Mouse (Mus musculus) spleen, postnatal 10 days (tissue): Measurements from ENCODE around the gene Tomm40l.
"Not testable (repeated sequence)": the region's sequence is repeated elsewhere in the genome, so short reads cannot be mapped to it uniquely, and the experiment has no call there.

Experiments
- DNase-seq, 2 experiments: peaks; one replicate each; pipeline ENCODE4 v3.0.0; 2021 to 2022; ENCODE audit warnings: low spot score in 2 of 2

Tomm40l gene

GRCm38 (mm10) chr1:171250680-171251593 is 28.6 kb upstream of the Tomm40l start, which contains the start of gene Ndufs2:
Ndufs2 (minus strand) TSS chr1:171251388.
- DNase-seq: no peak

- no peak for DNase-seq
Measured at GRCm38 (mm10) chr1:171249913-171250600, 27.7 kb upstream of the Tomm40l start, which contains the start of gene Adamts4. Adamts4 (plus strand) TSS chr1:171250421.

DNA sequence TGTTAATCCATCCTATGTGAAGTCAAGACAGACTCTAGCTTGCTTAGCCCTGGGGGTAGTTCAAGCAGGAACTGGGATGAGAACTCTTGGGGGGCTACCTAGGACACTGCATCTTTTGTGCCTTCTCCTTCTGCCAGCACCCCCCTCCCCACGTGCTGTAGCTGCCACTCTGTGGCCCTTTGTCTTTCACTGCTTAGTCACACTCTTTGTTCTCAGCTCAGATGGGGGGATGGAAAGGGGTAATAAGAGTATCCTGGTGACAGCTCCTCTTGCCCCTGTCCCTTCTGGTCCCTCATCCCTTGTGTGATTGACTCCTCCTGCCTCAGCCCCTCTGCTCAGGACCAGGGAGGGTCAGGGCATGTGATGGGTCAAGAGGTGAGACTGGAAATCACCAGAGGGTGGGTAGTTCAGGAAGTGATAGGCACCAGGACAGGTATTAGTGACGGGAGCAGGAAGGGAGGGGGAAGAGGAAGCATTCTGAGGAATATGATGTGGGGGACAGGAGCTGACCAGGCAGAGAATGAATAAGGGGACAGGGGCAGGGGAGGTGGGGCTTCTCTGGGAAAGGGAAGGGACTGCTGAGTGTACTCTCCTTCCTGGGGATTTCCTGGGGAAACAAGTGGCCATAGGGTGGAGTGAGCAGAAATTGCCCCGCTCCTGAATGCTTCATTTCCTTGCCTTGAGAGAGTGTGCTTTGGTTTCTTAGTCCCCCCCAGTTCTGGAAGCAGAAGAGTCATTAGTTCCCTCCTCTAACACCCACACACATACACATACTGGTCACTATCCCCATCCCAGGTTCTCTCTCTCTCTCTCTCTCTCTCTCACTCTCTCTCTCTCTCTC is 26.3 kb upstream of the Tomm40l start:
- no peak for DNase-seq

- no peak for DNase-seq
Measured at GRCm38 (mm10) chr1:171247916-171248315, 25.6 kb upstream of the Tomm40l start.

GRCm38 (mm10) chr1:171247453-171247841 is 25.1 kb upstream of the Tomm40l start:
- peak in 1 of 2 experiments; percentile 47 for DNase-seq

DNA sequence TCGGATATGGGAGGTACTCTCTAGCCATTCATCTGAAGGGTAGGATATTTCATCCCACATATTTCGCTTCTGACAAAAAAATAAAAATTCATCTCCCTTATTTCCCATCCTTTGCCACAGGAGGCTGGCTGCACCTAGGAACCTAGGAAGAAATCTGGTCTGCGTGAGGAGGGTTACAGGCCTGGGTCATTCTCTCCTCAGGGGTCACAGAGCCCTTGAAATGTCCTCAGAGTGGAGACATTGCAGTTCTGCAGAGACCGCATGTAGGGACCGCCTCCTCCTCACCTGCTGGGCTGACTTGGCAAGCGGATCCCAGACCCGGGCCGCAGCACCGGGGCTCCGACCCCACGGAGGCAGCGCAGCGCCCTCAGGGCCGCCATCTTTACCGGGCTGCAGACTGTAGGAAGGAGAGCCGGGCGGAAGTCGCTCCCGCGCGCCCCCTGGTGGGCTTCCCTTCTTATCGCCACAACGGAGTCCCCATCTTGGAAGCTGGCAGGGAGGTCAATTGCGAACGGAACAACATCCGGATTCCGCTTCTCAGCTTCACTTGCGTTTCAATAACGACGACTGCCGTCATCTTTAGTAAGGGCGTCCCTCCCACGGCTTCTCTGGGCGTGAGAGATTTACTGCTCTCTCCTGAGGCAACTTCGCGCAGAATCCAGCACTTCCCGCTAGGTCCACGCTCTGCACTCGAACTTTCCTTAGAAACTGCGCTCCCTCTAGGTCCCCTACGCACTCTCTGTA is 24.6 kb upstream of the Tomm40l start:
- peak; percentile 95 to 98 for DNase-seq

DNA sequence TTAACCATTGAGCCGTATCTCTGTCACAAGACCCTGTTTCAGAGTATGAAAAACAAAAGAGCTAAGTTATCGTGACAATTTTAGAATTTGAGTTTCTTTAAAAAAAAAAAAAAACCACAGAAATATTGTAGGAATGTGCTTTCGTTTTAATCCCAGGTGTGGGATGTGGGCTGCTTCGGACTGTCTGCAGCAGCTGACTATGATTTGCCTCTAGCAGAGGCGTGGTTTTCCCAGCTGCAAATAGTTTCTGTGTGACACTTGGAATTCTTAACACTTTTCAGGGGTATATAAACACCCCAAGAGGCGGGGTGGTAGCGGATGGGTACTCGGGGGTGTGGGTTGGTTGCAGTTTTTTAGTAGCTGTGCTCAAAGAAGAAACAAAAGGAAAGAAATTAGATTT is 23.0 kb upstream of the Tomm40l start:
- no peak for DNase-seq

- DNase-seq: not testable (repeated sequence)
Measured at GRCm38 (mm10) chr1:171241952-171242351, 19.6 kb upstream of the Tomm40l start.

- no peak for DNase-seq
Measured at GRCm38 (mm10) chr1:171240911-171241310, 18.6 kb upstream of the Tomm40l start.

- DNase-seq: no peak
Measured at GRCm38 (mm10) chr1:171239992-171240744, 17.9 kb upstream of the Tomm40l start.

DNA sequence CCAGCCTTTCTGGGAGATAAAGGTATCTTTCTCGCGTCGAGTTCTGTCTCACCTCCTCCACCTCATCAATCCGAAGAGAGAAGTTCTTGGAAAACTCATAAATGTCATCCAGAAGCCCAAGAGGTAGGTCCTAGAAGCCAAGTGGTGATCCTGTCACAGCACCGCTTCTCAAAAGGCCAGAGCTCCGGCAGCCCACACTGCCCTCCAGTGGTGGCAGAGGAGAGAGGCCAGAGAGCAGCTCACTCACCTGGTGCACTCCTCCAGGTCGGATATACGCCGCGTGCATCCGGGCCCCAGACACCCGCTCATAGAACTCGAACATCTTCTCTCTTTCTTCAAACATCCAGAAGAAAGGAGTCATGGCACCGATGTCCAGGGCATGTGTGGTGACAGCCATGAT is 16.1 kb upstream of the Tomm40l start:
- peak; percentile 43 to 75 for DNase-seq

DNA sequence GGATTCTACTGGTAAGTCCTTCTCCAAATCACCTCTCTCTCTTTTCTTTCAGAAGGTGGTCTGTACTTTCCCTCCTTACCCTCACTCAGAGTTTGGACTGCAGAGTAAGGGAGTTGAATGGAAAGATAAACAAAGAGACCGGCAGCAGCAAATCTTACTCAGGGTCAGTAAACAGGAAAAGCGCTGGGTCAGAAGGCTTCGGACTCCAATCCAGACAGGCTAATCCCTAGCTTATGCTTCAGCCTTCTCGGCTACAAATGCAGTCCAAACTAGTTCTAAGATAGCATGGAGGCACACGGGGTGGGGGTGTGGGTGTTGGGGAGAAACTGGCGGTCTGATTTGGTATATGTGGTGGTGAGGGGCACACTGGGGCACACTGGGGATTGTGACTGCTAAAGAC is 15.1 kb upstream of the Tomm40l start:
- no peak for DNase-seq

DNA sequence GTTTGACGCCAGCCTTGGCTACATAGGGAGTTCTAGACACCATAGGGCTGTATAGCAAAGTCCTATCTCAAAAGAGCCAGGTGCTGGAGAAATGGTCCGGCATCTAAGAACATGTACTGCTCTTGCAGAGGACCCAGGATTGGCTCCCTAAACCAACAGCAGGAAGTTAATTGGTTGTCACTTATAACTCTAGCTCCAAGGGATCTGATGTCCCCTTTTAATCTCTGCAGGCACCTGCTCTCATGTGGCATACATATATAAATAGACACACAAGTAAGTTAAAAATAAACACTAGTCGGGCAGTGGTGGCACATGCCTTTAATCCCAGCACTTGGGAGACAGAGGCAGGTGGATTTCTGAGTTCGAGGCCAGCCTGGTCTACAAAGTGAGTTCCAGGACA is 13.5 kb upstream of the Tomm40l start:
- no peak for DNase-seq

DNA sequence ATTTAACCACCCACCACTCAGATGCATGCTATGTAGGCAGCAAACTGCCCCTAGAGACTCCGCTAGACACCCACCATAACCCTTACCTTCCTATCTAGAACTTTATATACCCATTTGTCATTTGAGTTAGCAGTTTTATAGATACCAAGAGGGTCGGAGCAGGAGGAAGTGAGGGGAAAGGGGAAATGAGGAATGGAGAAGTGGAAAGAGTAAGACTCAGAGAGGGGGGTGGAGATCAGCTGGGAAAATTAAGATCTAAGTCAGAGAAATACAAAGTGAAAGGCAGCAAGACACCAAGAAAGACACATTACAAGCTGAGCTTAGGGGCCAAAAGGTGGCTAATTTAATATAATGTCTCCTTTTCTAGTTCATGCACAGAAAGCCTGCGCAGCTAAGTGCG is 12.2 kb upstream of the Tomm40l start:
- DNase-seq: no peak

DNA sequence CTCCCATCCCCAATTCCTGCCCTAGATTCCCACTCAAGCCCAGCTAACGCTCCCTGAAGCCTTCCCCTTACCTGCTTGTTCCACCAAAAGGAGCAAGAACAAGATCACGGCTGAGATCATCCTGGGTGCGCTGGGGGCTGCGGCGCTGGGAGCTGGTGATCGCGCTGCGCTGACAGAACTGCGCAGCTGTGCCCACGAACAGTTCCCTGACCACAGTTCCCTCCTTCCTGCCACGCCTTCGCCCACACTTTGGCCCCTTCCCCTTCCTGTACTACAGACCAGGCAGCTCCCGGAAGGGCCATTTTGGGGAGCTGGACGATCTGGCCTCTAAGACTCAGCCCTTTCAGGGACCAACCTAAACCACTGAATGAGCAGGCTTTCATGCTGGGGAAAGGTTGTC is 11.8 kb upstream of the Tomm40l start, which contains the start of gene Fcer1g:
TSS of gene Fcer1g (minus strand) at position 240 of the 400 bp plus-strand sequence.
- DNase-seq: peak in 1 of 2 experiments; percentile 43

GRCm38 (mm10) chr1:171232800-171233730 is 10.8 kb upstream of the Tomm40l start:
- DNase-seq: no peak

GRCm38 (mm10) chr1:171232348-171232747 is 10.0 kb upstream of the Tomm40l start:
- DNase-seq: no peak

DNA sequence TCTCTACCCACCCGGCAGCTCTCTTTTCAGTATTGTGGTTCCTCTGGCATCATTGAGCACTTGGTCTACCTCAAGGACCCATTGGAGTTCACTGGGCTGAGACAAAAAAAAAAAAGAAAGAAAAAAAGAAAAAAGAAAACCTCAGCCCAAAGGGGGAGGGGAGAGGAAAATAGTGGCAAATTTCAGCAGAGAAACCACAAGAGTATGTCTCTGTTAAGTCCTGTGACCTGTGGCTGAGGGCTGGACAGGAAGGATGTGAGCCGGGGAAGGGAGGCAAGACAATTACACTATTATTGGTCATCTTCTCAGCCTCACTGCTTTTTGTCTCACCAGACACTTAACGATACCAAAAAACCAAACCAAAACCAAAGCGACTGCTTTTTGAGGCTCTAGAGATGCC is 9.5 kb upstream of the Tomm40l start:
- no peak for DNase-seq

- DNase-seq: no peak
Measured at GRCm38 (mm10) chr1:171230215-171230614, 7.9 kb upstream of the Tomm40l start.
